Mouse (Mus musculus) brain, embryonic 14.5 days (tissue): ENCODE data around the gene Dlgap4.

ENCODE experiments used
- CTCF ChIP-seq: fragments of 200-500 bp; IDR thresholded peaks from 2 replicates; pipeline ENCODE4 v1.5.1; 2012; ENCODE audit warnings: inconsistent platforms, mild to moderate bottlenecking, moderate library complexity, borderline replicate concordance; ENCODE audit not compliant: insufficient read depth, insufficient read length; ENCODE audit errors: extremely low read depth
- POLR2A ChIP-seq: fragments of 200-500 bp; IDR thresholded peaks from 2 replicates; pipeline ENCODE4 v1.6.1; 2012; ENCODE audit warnings: mild to moderate bottlenecking, inconsistent platforms, borderline replicate concordance; ENCODE audit not compliant: poor library complexity, insufficient read depth, insufficient read length, severe bottlenecking; ENCODE audit errors: extremely low read depth

DNA sequence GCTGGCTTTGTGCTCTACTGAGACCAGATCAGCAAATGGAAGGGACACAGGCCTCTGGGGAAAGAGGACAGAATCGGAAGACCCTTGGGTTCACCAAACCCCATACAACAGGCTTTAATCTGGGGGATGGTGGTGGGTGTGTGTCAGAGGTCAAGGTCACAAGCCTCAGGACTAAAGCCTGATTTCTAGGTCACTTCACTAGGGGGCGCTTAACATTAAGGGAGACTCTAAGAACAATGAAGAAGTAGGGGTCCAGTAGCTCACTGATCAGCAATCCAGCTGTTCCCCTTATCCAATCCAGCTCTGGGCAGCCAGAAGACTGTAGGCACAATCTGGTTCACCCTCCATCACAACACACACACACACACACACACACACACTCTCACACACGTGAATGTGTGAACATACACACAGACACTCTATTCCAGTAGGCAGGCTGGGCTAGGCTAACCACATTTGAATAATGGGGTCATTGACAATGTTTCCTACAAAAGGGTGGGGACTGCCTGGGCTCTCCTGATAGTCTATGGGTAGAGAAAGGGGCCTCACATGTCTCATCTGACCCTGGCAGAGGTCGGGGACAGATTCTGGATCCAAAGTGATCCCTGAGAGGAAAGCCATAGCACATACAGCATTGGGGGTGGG lies 168.5 kb downstream of the Dlgap4 start:
- TF ChIP-seq CTCF (no peak), POLR2A (no peak)
